Mouse (Mus musculus): ENCODE measurements around the gene B430305J03Rik. TPM values are rescaled to one million over a fixed set of nuclear protein-coding genes. Genes with fewer than 3 reads are reported as not detected.

Gene B430305J03Rik
- polyA plus RNA-seq (2015; fragmentation: Nextera tagmentation; extraction: Ambion mirVana), result not detected in 2 replicates

GRCm38 (mm10) chr3:61365779-61366373 lies at the start of gene B430305J03Rik:
TSS of gene B430305J03Rik (minus strand) at chr3:61365951.
- H3K9me3 ChIP-seq, result no peaks in the 10 kb centered on the region
- WGBS, result 5% methylated on average over 10 of the region's 10 CpGs
- H3K27ac ChIP-seq, result peak within 1 kb of the TSS; percentile 96
- ATAC-seq (ENCODE audit: insufficient read depth, low FRiP score, low read depth), result no peak
- H3K4me3 ChIP-seq (replicated peaks), result peak within 1 kb of the TSS; percentile 93
- H3K27me3 ChIP-seq (replicated peaks), result no peaks in the 10 kb centered on the region
- H3K4me2 ChIP-seq, result peak within 1 kb of the TSS; percentile 80
- H3K9ac ChIP-seq, result peak within 1 kb of the TSS; percentile 80
- H3K36me3 ChIP-seq, result no peaks in the 10 kb centered on the region
- H3K4me1 ChIP-seq, result no peaks in the 10 kb centered on the region

- Histone ChIP-seq H3K4me2 (no peak overlapping the region), H3K36me3 (no peaks in the 10 kb centered on the region), H3K27ac (no peak overlapping the region), H3K9ac (no peak overlapping the region), H3K4me1 (no peaks in the 10 kb centered on the region), H3K4me3 (replicated peaks) (no peak overlapping the region), H3K27me3 (replicated peaks) (no peaks in the 10 kb centered on the region), H3K9me3 (no peaks in the 10 kb centered on the region)
- peak; percentile 60; the same call in 1 of the 2 replicates for ATAC-seq (ENCODE audit: insufficient read depth, low FRiP score, low read depth)
- WGBS, result 71% methylated on average over 6 of the region's 6 CpGs
These were observed 43.9 kb upstream of the B430305J03Rik start for GRCm38 (mm10) chr3:61409683-61410082.

GRCm38 (mm10) chr3:61406921-61407320 lies 41.2 kb upstream of the B430305J03Rik start:
- H3K4me1 ChIP-seq, result no peaks in the 10 kb centered on the region
- H3K9me3 ChIP-seq, result no peaks in the 10 kb centered on the region
- no peak overlapping the region for H3K4me3 ChIP-seq (replicated peaks)
- no peak for ATAC-seq (ENCODE audit: insufficient read depth, low FRiP score, low read depth)
- WGBS, result 76% methylated on average over 4 of the region's 4 CpGs
- H3K27me3 ChIP-seq (replicated peaks), result no peaks in the 10 kb centered on the region
- H3K27ac ChIP-seq, result no peak overlapping the region
- H3K9ac ChIP-seq, result no peak overlapping the region
- H3K36me3 ChIP-seq, result no peaks in the 10 kb centered on the region
- no peak overlapping the region for H3K4me2 ChIP-seq

- 50% methylated on average over 1 of the region's 1 CpGs for WGBS
- ATAC-seq (ENCODE audit: insufficient read depth, low FRiP score, low read depth), result no peak
- Histone ChIP-seq H3K4me1 (no peaks in the 10 kb centered on the region), H3K4me2 (no peak overlapping the region), H3K36me3 (no peaks in the 10 kb centered on the region), H3K27me3 (replicated peaks) (no peaks in the 10 kb centered on the region), H3K27ac (no peak overlapping the region), H3K9ac (no peak overlapping the region), H3K4me3 (replicated peaks) (no peak overlapping the region), H3K9me3 (no peaks in the 10 kb centered on the region)
These were observed 35.2 kb upstream of the B430305J03Rik start for GRCm38 (mm10) chr3:61400823-61401387.

GRCm38 (mm10) chr3:61396728-61397127 lies 31.0 kb upstream of the B430305J03Rik start:
- 77% methylated on average over 2 of the region's 2 CpGs for WGBS
- H3K9ac ChIP-seq, result no peak overlapping the region

GRCm38 (mm10) chr3:61395382-61395781 lies 29.6 kb upstream of the B430305J03Rik start:
- 85% methylated on average over 3 of the region's 3 CpGs for WGBS
- ATAC-seq (ENCODE audit: insufficient read depth, low FRiP score, low read depth), result no peak

More at GRCm38 (mm10) chr3:61396728-61397127, 31.0 kb upstream of the B430305J03Rik start:
- no peak overlapping the region for H3K4me2 ChIP-seq
- H3K4me1 ChIP-seq, result no peaks in the 10 kb centered on the region
- no peak overlapping the region for H3K4me3 ChIP-seq (replicated peaks)
- H3K36me3 ChIP-seq, result no peaks in the 10 kb centered on the region
- no peak for ATAC-seq (ENCODE audit: insufficient read depth, low FRiP score, low read depth)
- H3K27me3 ChIP-seq (replicated peaks), result no peaks in the 10 kb centered on the region
- no peaks in the 10 kb centered on the region for H3K9me3 ChIP-seq
- H3K27ac ChIP-seq, result no peak overlapping the region

GRCm38 (mm10) chr3:61393520-61393919 lies 27.8 kb upstream of the B430305J03Rik start:
- no peak for ATAC-seq (ENCODE audit: insufficient read depth, low FRiP score, low read depth)
- no peaks in the 10 kb centered on the region for H3K36me3 ChIP-seq
- no peaks in the 10 kb centered on the region for H3K27me3 ChIP-seq (replicated peaks)
- 64% methylated on average over 3 of the region's 3 CpGs for WGBS
- no peaks in the 10 kb centered on the region for H3K9me3 ChIP-seq
- H3K4me1 ChIP-seq, result no peaks in the 10 kb centered on the region
- H3K4me2 ChIP-seq, result no peak overlapping the region
- no peak overlapping the region for H3K9ac ChIP-seq
- no peak overlapping the region for H3K4me3 ChIP-seq (replicated peaks)
- H3K27ac ChIP-seq, result no peak overlapping the region

More at GRCm38 (mm10) chr3:61395382-61395781, 29.6 kb upstream of the B430305J03Rik start:
- Histone ChIP-seq H3K36me3 (no peaks in the 10 kb centered on the region), H3K4me3 (replicated peaks) (no peak overlapping the region), H3K27me3 (replicated peaks) (no peaks in the 10 kb centered on the region), H3K4me2 (no peak overlapping the region), H3K9ac (no peak overlapping the region), H3K9me3 (no peaks in the 10 kb centered on the region), H3K27ac (no peak overlapping the region), H3K4me1 (no peaks in the 10 kb centered on the region)

- H3K4me3 ChIP-seq (replicated peaks), result no peak overlapping the region
- H3K9me3 ChIP-seq, result no peaks in the 10 kb centered on the region
- no peak overlapping the region for H3K9ac ChIP-seq
- H3K27ac ChIP-seq, result no peak overlapping the region
- WGBS, result 80% methylated on average over 1 of the region's 1 CpGs
- H3K36me3 ChIP-seq, result no peaks in the 10 kb centered on the region
- peak; percentile 58; the same call in 1 of the 2 replicates for ATAC-seq (ENCODE audit: insufficient read depth, low FRiP score, low read depth)
- no peaks in the 10 kb centered on the region for H3K4me1 ChIP-seq
- H3K27me3 ChIP-seq (replicated peaks), result no peaks in the 10 kb centered on the region
- no peak overlapping the region for H3K4me2 ChIP-seq
These were observed 27.1 kb upstream of the B430305J03Rik start for GRCm38 (mm10) chr3:61392881-61393280.

- Histone ChIP-seq H3K27ac (no peak overlapping the region), H3K36me3 (no peaks in the 10 kb centered on the region), H3K27me3 (replicated peaks) (no peaks in the 10 kb centered on the region), H3K4me2 (no peak overlapping the region), H3K9ac (no peak overlapping the region), H3K4me3 (replicated peaks) (no peak overlapping the region), H3K4me1 (no peaks in the 10 kb centered on the region), H3K9me3 (no peaks in the 10 kb centered on the region)
- 56% methylated on average over 4 of the region's 4 CpGs for WGBS
- ATAC-seq (ENCODE audit: insufficient read depth, low FRiP score, low read depth), result no peak
These were observed 25.8 kb upstream of the B430305J03Rik start for GRCm38 (mm10) chr3:61391564-61391963.

- Histone ChIP-seq H3K36me3 (no peaks in the 10 kb centered on the region), H3K4me3 (replicated peaks) (no peak overlapping the region), H3K27ac (no peak overlapping the region), H3K9ac (no peak overlapping the region), H3K4me2 (no peak overlapping the region), H3K9me3 (no peaks in the 10 kb centered on the region), H3K4me1 (no peaks in the 10 kb centered on the region), H3K27me3 (replicated peaks) (no peaks in the 10 kb centered on the region)
- no peak for ATAC-seq (ENCODE audit: insufficient read depth, low FRiP score, low read depth)
- 70% methylated on average over 4 of the region's 4 CpGs for WGBS
These were observed 20.6 kb upstream of the B430305J03Rik start for GRCm38 (mm10) chr3:61386368-61386767.

- no peaks in the 10 kb centered on the region for H3K36me3 ChIP-seq
- no peaks in the 10 kb centered on the region for H3K9me3 ChIP-seq
- no peak overlapping the region for H3K9ac ChIP-seq
- no peak overlapping the region for H3K4me2 ChIP-seq
- H3K27ac ChIP-seq, result no peak overlapping the region
- H3K4me1 ChIP-seq, result no peaks in the 10 kb centered on the region
- H3K4me3 ChIP-seq (replicated peaks), result no peak overlapping the region
- WGBS, result 86% methylated on average over 8 of the region's 8 CpGs
- ATAC-seq (ENCODE audit: insufficient read depth, low FRiP score, low read depth), result no peak
- H3K27me3 ChIP-seq (replicated peaks), result no peaks in the 10 kb centered on the region
These were observed 10.2 kb upstream of the B430305J03Rik start for GRCm38 (mm10) chr3:61376001-61376400.

- Histone ChIP-seq H3K36me3 (no peaks in the 10 kb centered on the region), H3K27me3 (replicated peaks) (no peaks in the 10 kb centered on the region), H3K4me2 (no peak overlapping the region), H3K9me3 (no peaks in the 10 kb centered on the region), H3K9ac (no peak overlapping the region), H3K4me3 (replicated peaks) (no peak overlapping the region), H3K4me1 (no peaks in the 10 kb centered on the region), H3K27ac (no peak overlapping the region)
- no peak for ATAC-seq (ENCODE audit: insufficient read depth, low FRiP score, low read depth)
- WGBS, result 92% methylated on average over 1 of the region's 1 CpGs
These were observed 2.7 kb upstream of the B430305J03Rik start for GRCm38 (mm10) chr3:61368446-61368845.

Measured in stomach, embryonic 15.5 days (tissue).